Mouse (Mus musculus) embryonic facial prominence, embryonic 14.5 days (tissue): ENCODE data around the gene Pparg. TPM values are rescaled to one million over a fixed set of nuclear protein-coding genes. Genes with fewer than 3 reads are reported as not detected.

ENCODE experiments used
- ATAC-seq: fragments of 200-750 bp; cut with Nextera tagmentation; 2 replicates; pipeline ENCODE4 v1.8.0; 2017; ENCODE audit warnings: low read depth, moderate number of reproducible peaks, moderate TSS enrichment
- DNase-seq: peaks from one replicate; pipeline ENCODE4 v3.0.0-alpha.2; 2015; ENCODE audit warnings: low spot score
- H3K27ac ChIP-seq: fragments of 300-500 bp; sonication (generic); replicated peaks from 2 replicates; pipeline ENCODE4 v1.5.1; 2014; ENCODE audit warnings: low read depth, mild to moderate bottlenecking, low read length, moderate library complexity
- H3K27me3 ChIP-seq: fragments of 300-500 bp; sonication (generic); replicated peaks from 2 replicates; pipeline ENCODE4 v1.6.1; 2014; ENCODE audit warnings: low read length; ENCODE audit not compliant: control insufficient read depth, insufficient read depth
- H3K36me3 ChIP-seq: fragments of 300-500 bp; sonication (generic); 2 replicates; pipeline ENCODE4 v1.6.1; 2014; ENCODE audit warnings: low read length, mixed read lengths; ENCODE audit not compliant: control insufficient read depth, insufficient read depth
- H3K4me1 ChIP-seq: fragments of 300-500 bp; sonication (generic); 2 replicates; pipeline ENCODE4 v1.6.1; 2014; ENCODE audit warnings: antibody characterized with exemption, low read length; ENCODE audit not compliant: control insufficient read depth, insufficient read depth
- H3K4me2 ChIP-seq: fragments of 300-500 bp; sonication (generic); 2 replicates; pipeline ENCODE4 v1.6.1; 2014; ENCODE audit warnings: low read depth, mild to moderate bottlenecking, low read length, moderate library complexity, mixed read lengths
- H3K4me3 ChIP-seq: fragments of 300-500 bp; sonication (generic); 2 replicates; pipeline ENCODE4 v1.5.1; 2014; ENCODE audit warnings: low read depth, mild to moderate bottlenecking, low read length
- H3K9ac ChIP-seq: fragments of 300-500 bp; sonication (generic); 2 replicates; pipeline ENCODE4 v1.6.1; 2014; ENCODE audit warnings: low read depth, mild to moderate bottlenecking, low read length, moderate library complexity, mixed read lengths
- H3K9me3 ChIP-seq: fragments of 300-500 bp; sonication (generic); 2 replicates; pipeline ENCODE4 v1.6.1; 2016; ENCODE audit warnings: low read length; ENCODE audit not compliant: control insufficient read depth
- WGBS: fragments of 180-500 bp; shearing (Covaris S2); extraction: QIAGEN DNeasy Blood & Tissue Kit; methylation state at CpG from one replicate; pipeline ENCODE4 v1.1.7; 2014; 5-methylcytosine and 5-hydroxymethylcytosine counted together
- polyA plus RNA-seq: library from polyadenylated mRNA; unstranded; fragments of >200 nt; fragmentation: Nextera tagmentation; extraction: Ambion mirVana; gene quantifications from 2 replicates; pipeline ENCODE4 v1.2.1, GENCODE M21; 2014

Pparg gene
- polyA plus RNA-seq, 1 experiment from 2014 or later, result 15.3 TPM

GRCm38 (mm10) chr6:115493824-115494223 lies 133.1 kb downstream of the Pparg start:
- no peaks in the 10 kb centered on the region for H3K27me3 ChIP-seq
- ATAC-seq, result no peak
- no peak overlapping the region for H3K27ac ChIP-seq
- DNase-seq, result no peak
- H3K9me3 ChIP-seq, result no peaks in the 10 kb centered on the region
- no peak overlapping the region for H3K4me3 ChIP-seq
- H3K4me2 ChIP-seq, result no peak overlapping the region
- H3K4me1 ChIP-seq, result no peaks in the 10 kb centered on the region
- H3K9ac ChIP-seq, result no peak overlapping the region
- no peaks in the 10 kb centered on the region for H3K36me3 ChIP-seq

- Histone ChIP-seq H3K4me3 (no peak overlapping the region), H3K27me3 (no peaks in the 10 kb centered on the region), H3K4me2 (no peak overlapping the region), H3K9ac (no peak overlapping the region), H3K36me3 (no peaks in the 10 kb centered on the region), H3K4me1 (no peaks in the 10 kb centered on the region), H3K27ac (no peak overlapping the region), H3K9me3 (no peaks in the 10 kb centered on the region)
- peak; percentile 29 for DNase-seq
- WGBS, result 59% methylated on average over 14 of the region's 14 CpGs
- ATAC-seq, result 0 out of 2 replicates have a peak, but pooled peaks have one; percentile 57
These were observed 138.8 kb downstream of the Pparg start for GRCm38 (mm10) chr6:115499540-115499939.

GRCm38 (mm10) chr6:115500234-115500633 lies 139.5 kb downstream of the Pparg start:
- DNase-seq (no peak), ATAC-seq (no peak)
- Histone ChIP-seq H3K4me1 (no peaks in the 10 kb centered on the region), H3K9ac (no peak overlapping the region), H3K27ac (no peak overlapping the region), H3K4me2 (no peak overlapping the region), H3K4me3 (no peak overlapping the region), H3K27me3 (no peaks in the 10 kb centered on the region), H3K9me3 (no peaks in the 10 kb centered on the region), H3K36me3 (no peaks in the 10 kb centered on the region)
- WGBS, result 79% methylated on average over 10 of the region's 10 CpGs

- Histone ChIP-seq H3K9me3 (no peaks in the 10 kb centered on the region), H3K4me2 (no peak overlapping the region)
- 53% methylated on average over 3 of the region's 3 CpGs for WGBS
These were observed 140.4 kb downstream of the Pparg start for GRCm38 (mm10) chr6:115501131-115501530.

GRCm38 (mm10) chr6:115503038-115503437 lies 142.3 kb downstream of the Pparg start:
- Histone ChIP-seq H3K4me2 (no peak overlapping the region), H3K9me3 (no peaks in the 10 kb centered on the region), H3K9ac (no peak overlapping the region), H3K4me3 (no peak overlapping the region), H3K36me3 (no peaks in the 10 kb centered on the region), H3K27me3 (no peaks in the 10 kb centered on the region), H3K4me1 (no peaks in the 10 kb centered on the region), H3K27ac (no peak overlapping the region)
- ATAC-seq (no peak), DNase-seq (no peak)
- 97% methylated on average over 4 of the region's 4 CpGs for WGBS

More at GRCm38 (mm10) chr6:115501131-115501530, 140.4 kb downstream of the Pparg start:
- no peak overlapping the region for H3K4me3 ChIP-seq
- no peak overlapping the region for H3K27ac ChIP-seq
- no peaks in the 10 kb centered on the region for H3K36me3 ChIP-seq
- H3K9ac ChIP-seq, result no peak overlapping the region
- no peaks in the 10 kb centered on the region for H3K4me1 ChIP-seq
- ATAC-seq (no peak), DNase-seq (no peak)
- no peaks in the 10 kb centered on the region for H3K27me3 ChIP-seq

GRCm38 (mm10) chr6:115503549-115504159 lies 142.9 kb downstream of the Pparg start:
- 86% methylated on average over 10 of the region's 10 CpGs for WGBS
- Histone ChIP-seq H3K27me3 (no peaks in the 10 kb centered on the region), H3K27ac (no peak overlapping the region), H3K4me3 (no peak overlapping the region), H3K4me1 (no peaks in the 10 kb centered on the region), H3K36me3 (no peaks in the 10 kb centered on the region), H3K9ac (no peak overlapping the region), H3K9me3 (no peaks in the 10 kb centered on the region), H3K4me2 (no peak overlapping the region)
- DNase-seq, result no peak
- ATAC-seq, result no peak

GRCm38 (mm10) chr6:115504160-115504558 lies 143.4 kb downstream of the Pparg start:
- Histone ChIP-seq H3K4me3 (no peak overlapping the region), H3K36me3 (no peaks in the 10 kb centered on the region), H3K4me2 (no peak overlapping the region), H3K27me3 (no peaks in the 10 kb centered on the region), H3K27ac (no peak overlapping the region), H3K9me3 (no peaks in the 10 kb centered on the region), H3K9ac (no peak overlapping the region), H3K4me1 (no peaks in the 10 kb centered on the region)
- WGBS, result 83% methylated on average over 3 of the region's 3 CpGs
- ATAC-seq (no peak), DNase-seq (no peak)

- no peaks in the 10 kb centered on the region for H3K4me1 ChIP-seq
- no peak overlapping the region for H3K4me3 ChIP-seq
- no peak for ATAC-seq
- no peak for DNase-seq
- no peaks in the 10 kb centered on the region for H3K9me3 ChIP-seq
- H3K9ac ChIP-seq, result no peak overlapping the region
- H3K4me2 ChIP-seq, result no peak overlapping the region
- H3K27me3 ChIP-seq, result no peaks in the 10 kb centered on the region
- H3K27ac ChIP-seq, result no peak overlapping the region
- 80% methylated on average over 5 of the region's 5 CpGs for WGBS
- H3K36me3 ChIP-seq, result no peaks in the 10 kb centered on the region
These were observed 144.2 kb downstream of the Pparg start for GRCm38 (mm10) chr6:115504915-115505314.

GRCm38 (mm10) chr6:115506425-115506824 lies 145.7 kb downstream of the Pparg start:
- ATAC-seq, result no peak
- Histone ChIP-seq H3K9me3 (no peaks in the 10 kb centered on the region), H3K4me3 (no peak overlapping the region), H3K4me2 (no peak overlapping the region), H3K4me1 (no peaks in the 10 kb centered on the region), H3K27ac (no peak overlapping the region), H3K9ac (no peak overlapping the region), H3K36me3 (no peaks in the 10 kb centered on the region), H3K27me3 (no peaks in the 10 kb centered on the region)
- 85% methylated on average over 1 of the region's 1 CpGs for WGBS
- no peak for DNase-seq
